Mouse (Mus musculus) mesoderm, embryonic 11.5 days (tissue): ENCODE measurements around the gene Rbfox3.
A peak's percentile ranks its signal among the peaks of the same experiment; 100 is the strongest.

ENCODE experiments used
- DNase-seq: peaks from one replicate; pipeline ENCODE4 v3.0.0-alpha.2; 2012; ENCODE audit warnings: low read depth, low spot score

The Rbfox3 gene

GRCm38 (mm10) chr11:118607927-118608326, 303.5 kb downstream of the Rbfox3 start:
- DNase-seq, result no peak

DNA sequence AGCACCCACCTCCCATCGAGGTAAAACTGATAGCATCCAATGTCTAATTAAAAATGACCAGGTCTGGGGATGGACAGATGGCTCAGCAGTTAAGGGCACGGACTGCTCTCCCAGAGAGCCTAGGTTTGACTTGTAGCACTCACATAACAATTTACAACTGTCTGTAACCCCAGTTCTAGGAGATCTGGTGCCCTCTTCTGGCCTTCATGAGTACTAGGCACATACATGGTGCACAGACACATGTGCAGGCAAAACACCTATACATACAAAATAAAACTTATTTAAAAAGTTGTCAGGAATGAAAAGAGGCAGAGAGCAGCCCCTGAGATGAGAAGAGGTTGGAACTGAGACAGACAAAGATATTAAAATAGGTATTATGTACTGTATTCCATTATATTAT, 305.8 kb downstream of the Rbfox3 start:
- no peak for DNase-seq

- no peak for DNase-seq
Measured at GRCm38 (mm10) chr11:118604206-118604605, 307.2 kb downstream of the Rbfox3 start.

DNA sequence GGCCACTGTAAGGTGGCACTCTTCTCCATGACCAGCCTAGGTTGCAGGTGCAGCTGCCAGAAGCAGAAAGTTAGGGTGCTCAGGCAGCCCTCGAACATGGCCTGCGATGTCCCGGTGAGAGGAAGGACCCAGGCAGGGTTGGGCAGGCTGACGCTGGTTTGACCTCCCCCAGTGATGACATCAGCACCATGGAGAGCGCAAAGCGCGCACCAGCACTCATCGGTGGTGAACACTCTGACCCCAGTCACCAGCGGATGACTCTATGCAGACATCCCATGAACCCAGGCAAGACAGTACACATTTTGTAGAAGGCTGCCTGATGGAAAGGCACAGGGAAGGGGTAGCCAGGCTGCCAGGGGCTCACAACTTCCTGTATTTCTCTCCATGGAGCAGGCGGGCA, 308.3 kb downstream of the Rbfox3 start:
- peak; percentile 86 for DNase-seq

- no peak for DNase-seq
Measured at GRCm38 (mm10) chr11:118601484-118601883, 309.9 kb downstream of the Rbfox3 start.

GRCm38 (mm10) chr11:118600168-118600567, 311.2 kb downstream of the Rbfox3 start:
- no peak for DNase-seq

- DNase-seq, result no peak
Measured at GRCm38 (mm10) chr11:118598726-118599125, 312.7 kb downstream of the Rbfox3 start.

- peak; percentile 95 for DNase-seq
Measured at GRCm38 (mm10) chr11:118584826-118585225, 326.6 kb downstream of the Rbfox3 start.

DNA sequence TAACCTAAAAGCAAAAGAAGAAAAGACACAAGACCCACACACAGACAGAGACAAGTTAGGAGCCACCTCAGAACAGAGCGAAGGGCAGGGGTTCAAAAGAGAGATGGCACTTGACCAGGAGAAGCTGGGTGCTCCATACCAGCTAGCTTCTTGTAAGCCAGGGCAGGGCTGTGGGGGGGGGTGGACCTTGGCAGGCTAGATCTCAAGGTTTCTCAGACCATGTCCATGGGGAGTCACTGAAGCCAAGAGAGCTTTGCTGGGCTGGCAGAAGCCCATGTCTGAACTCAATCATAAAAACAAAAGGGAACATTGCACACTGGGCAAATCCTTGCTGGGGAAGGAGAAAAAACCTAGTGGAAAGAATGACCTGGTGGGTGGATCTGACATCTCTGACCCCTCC, 327.4 kb downstream of the Rbfox3 start:
- no peak for DNase-seq

DNA sequence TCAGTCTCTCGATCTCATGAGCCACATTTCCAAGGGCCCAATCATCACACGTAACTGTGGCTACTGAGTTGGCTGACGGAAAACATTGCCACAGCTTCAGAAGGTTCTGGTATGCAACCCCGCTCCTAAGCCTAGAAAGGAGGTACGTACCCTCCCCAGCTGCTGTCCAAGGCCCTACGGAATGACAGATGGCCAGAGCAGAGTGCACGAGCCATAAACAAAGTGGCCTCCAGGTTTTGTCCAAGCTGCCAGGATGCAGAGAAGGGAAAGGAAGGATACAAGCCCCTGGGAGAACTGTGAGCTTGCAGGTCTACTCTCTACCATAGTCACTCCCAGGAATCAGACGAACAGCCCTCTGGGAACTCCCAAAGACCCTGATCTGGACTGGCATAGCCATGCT, 327.8 kb downstream of the Rbfox3 start:
- DNase-seq, result no peak

DNA sequence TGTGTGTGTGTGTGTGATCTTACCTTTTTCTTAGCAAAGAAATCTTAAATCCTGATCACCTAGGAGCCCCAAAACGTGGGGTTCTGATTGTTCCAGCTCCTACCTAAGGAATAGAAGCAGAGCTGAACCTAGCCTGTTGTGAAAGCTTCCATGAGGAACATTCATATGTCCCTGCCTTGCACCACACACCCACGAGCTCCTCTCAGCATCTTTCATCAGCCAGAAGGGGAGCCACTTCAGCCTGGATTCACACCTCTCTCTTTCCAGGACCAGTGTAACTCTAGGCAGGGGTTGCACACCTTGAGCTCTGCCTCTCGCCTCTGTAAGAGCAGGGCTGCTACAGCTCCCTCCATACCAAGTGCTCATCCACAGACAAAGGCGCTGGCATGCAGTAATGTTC, 330.4 kb downstream of the Rbfox3 start:
- no peak for DNase-seq

- DNase-seq, result no peak
Measured at GRCm38 (mm10) chr11:118579622-118580021, 331.8 kb downstream of the Rbfox3 start.

DNA sequence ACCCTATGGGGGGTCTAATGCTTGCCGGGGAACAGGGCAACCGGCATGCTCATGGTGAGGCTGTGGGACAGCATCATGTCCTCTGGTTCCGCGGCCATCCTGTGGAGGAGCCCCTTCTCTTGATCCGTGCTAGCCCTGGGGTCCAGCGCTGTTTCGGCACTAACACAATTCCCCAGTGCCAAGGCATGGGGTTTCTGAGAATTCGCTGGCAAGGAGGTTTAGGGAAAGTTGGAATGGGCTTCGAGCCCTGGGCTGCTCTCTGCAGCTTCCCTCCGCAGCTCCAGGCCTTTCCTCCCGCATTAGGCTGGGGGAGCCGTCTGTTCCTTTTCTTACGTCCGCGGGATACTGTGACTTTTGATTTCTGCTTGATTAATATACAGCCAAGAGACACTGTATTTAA, 334.1 kb downstream of the Rbfox3 start:
- no peak for DNase-seq

DNA sequence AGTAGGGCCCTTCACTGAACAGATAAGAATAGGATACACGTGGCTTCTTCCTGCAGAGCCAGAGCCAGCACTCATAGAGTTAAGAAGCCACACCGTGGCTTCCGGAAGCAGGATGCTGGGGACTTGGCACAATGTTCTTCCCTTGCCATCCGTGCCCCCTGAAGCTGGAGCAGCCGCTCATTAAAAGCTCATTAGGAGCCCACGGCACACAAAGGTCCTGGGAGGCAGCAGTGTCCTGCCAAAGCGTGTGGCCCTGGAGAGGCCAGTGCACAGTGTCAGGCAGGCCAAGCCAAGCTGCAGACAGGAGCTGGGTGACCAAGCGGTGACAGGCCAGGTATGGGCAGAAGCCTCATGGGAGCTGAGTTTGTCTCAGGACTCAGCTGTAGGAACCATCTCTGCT, 334.8 kb downstream of the Rbfox3 start:
- DNase-seq, result no peak

DNA sequence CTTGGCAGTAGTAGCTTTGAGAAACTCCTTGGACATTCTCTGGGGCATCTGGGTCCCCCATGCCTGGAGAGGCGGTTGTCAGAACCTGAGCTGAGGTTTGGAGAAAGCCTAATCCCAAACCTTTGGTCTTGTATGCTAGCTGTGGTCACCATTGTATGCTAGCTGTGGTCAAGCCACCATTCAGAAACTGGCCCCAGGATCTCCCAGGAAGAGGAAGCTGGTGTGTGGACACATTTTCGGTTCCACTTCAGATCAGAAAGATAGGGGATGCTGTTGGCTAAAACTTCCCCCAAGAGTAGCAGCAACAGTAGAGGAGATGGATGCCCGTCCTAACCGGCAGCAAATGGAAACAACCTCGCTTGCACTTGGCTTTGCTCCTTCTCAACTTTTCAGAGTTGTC, 337.0 kb downstream of the Rbfox3 start:
- DNase-seq, result no peak

GRCm38 (mm10) chr11:118573569-118573968, 337.8 kb downstream of the Rbfox3 start:
- DNase-seq, result peak; percentile 71

DNA sequence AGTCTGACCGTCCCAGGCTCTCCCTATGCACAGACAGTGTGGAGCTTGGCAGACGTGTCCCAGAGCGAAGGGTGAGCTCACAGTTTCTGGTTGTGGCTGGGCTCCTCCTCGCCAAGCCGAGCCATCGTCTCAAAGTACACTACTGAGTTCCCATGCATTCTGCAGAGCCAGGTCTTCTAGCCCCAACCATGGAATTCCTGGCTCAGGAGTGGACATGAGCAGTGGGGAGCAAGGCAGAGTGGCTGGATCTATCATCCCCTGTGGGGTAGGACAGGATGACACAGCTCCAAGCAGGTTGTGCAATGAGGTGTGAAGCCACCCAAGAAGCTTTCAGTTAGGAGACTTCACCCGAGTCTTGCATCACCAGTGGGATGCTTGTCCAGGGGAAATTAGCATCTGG, 338.4 kb downstream of the Rbfox3 start:
- no peak for DNase-seq

DNA sequence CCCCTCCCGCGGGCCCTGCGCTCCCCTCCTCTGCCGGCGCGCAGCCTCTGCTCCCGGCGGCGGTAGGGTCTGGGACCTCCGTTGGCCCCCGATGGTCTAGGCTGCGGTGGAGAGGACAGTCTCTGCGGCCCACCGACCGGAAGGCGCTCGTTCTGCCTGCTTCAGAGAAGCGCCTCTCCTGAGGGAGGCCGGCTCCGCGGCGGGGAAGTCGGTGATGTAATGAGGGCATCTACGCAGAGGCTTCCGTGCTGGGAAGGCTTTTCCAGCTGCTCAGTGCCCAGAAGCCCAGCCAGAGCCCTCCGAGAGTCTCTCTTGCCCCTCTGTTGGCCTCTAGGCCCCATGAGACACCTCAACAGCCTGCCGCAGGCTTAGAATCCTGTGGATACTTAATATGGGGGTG, 341.2 kb downstream of the Rbfox3 start:
- DNase-seq, result no peak

GRCm38 (mm10) chr11:118569571-118570062, 341.8 kb downstream of the Rbfox3 start:
- DNase-seq, result no peak

GRCm38 (mm10) chr11:118563877-118564276, 347.5 kb downstream of the Rbfox3 start:
- no peak for DNase-seq

DNA sequence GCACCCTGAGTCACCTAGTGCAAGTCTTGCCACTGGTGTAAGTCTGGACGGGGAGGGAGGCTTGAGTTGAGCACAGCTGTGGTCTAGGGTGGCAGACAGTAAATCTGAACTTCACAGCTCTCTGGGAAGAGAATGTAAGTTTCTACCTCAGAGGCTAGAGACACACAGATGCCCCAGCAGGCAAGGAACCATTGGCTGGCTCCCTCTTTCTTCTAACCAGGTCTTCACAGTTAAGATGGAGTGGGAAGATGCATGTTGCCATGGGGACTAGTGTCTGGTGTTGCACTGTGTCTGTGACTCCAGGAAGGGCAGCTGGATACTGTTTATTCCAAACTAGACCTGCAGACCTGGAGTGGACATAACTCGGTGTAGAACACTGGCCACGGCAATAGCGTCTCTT, 348.6 kb downstream of the Rbfox3 start:
- DNase-seq, result no peak

GRCm38 (mm10) chr11:118558193-118558592, 353.2 kb downstream of the Rbfox3 start:
- no peak for DNase-seq

DNA sequence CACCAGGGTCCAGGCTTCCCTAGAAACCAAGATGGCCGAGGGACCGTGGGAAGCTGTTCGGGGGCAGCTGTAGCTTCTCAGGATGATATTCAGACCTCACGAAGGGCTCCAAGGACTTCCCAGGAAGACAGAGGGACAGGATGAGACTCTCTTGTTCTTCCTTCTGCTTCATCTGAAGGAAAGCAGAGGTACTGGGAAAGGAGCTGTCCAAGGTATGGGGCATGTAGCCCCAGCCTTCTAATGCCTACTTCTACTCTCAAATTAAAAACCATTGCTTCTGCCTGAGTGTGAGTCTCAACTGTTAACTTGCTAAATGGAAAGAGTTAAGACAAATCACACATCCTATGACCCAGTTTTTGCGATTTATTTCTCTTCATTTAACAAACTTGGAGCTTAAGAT, 355.8 kb downstream of the Rbfox3 start:
- DNase-seq, result peak; percentile 43

DNA sequence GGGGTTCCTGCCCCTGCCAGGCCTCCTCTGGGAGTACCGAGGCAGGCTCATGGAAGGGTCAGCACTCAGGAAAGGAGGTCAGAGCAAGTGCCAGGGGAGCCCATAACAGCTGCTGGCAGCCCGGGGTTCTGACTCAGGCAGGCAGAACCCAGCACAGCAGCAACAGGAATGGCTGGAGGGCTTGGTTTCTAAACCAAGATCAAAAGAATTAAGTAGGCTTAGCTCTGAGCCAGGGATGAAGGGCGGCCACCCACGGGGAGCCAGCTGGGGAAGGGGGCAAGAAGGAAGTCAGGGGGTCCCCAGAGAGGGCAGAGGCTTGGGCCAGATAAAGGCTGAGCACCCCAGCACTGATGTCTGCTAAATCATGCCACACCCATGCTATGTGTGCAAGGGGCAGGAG, 356.9 kb downstream of the Rbfox3 start:
- no peak for DNase-seq
